ENCODE assay signal across 8 mouse cellular contexts in genomic region chr12:28675121-28675924, GRCm38 (mm10). TPM values are rescaled to one million over a fixed set of nuclear protein-coding genes. Genes with fewer than 3 reads are reported as not detected.
DNase-seq lines count a peak whose midpoint lies in the region; ATAC-seq and TF ChIP-seq lines count a peak whose summit lies in the region.

Gene Adi1 (plus strand): TSS chr12:28675231.

- peak within 1 kb of the TSS; percentile 79 for H3K9ac ChIP-seq in CH12.LX (ENCODE audit: insufficient read depth, low read depth)
- H3K9ac ChIP-seq in forebrain, embryonic 12.5 days, result peak within 1 kb of the TSS; percentile 50
- peak within 1 kb of the TSS; percentile 49 for H3K9ac ChIP-seq in heart, postnatal 0 days (replicated peaks; ENCODE audit: low read depth, low read length)
- peak within 1 kb of the TSS; percentile 69 for H3K9ac ChIP-seq in liver, embryonic 16.5 days (ENCODE audit: low read depth, low read length)
- H3K9ac ChIP-seq in neural tube, embryonic 14.5 days (replicated peaks; ENCODE audit: low read depth, low read length), result peak within 1 kb of the TSS; percentile 58

- TF ChIP-seq RAD21 in CH12.LX (IDR thresholded peaks at IDR 0.05; ENCODE audit: low read depth, low read length), result no peak

- dilution Hi-C loops in CH12.LX (cut with MboI; ENCODE audit: extremely low pct_ligation_motif_present, extremely low pct_unique_long_range_greater_than_20kb, low sequenced_read_pairs), result no loop called here

- H3K9me3 ChIP-seq in CH12.LX (replicated peaks; ENCODE audit: low read length), result no peaks in the 10 kb centered on the region
- H3K9me3 ChIP-seq in forebrain, embryonic 12.5 days, result no peaks in the 10 kb centered on the region
- no peaks in the 10 kb centered on the region for H3K9me3 ChIP-seq in heart, postnatal 0 days (replicated peaks; ENCODE audit: control insufficient read depth, low read length)
- H3K9me3 ChIP-seq in liver, embryonic 16.5 days (replicated peaks; ENCODE audit: control insufficient read depth, low read length), result no peaks in the 10 kb centered on the region
- H3K9me3 ChIP-seq in neural tube, embryonic 14.5 days (ENCODE audit: control insufficient read depth, low read length), result no peaks in the 10 kb centered on the region

- peaks cover 14% of the 10 kb centered on the region for H3K79me2 ChIP-seq in CH12.LX (replicated peaks; ENCODE audit: control insufficient read depth, extremely low read depth, insufficient read depth, poor library complexity, severe bottlenecking)

- no peak for TF ChIP-seq CTCF in CH12.LX (conservative IDR thresholded peaks at IDR 0.05 in 1 of 2, IDR thresholded peaks at IDR 0.05 in 1 of 2; ENCODE audit: low read depth in 2 of 2, low read length in 2 of 2)
- no peak for TF ChIP-seq CTCF in heart, postnatal 0 days (IDR thresholded peaks at IDR 0.05; ENCODE audit: low read depth)

- in situ Hi-C loops in CH12.LX (cut with MboI; ENCODE audit: low pct_ligation_motif_present, low pct_unique_long_range_greater_than_20kb, low sequenced_read_pairs), result no loop called here

- peaks cover 25 to 32% of the 10 kb centered on the region in 2 experiments for H3K36me3 ChIP-seq in CH12.LX (replicated peaks in 1 of 2; ENCODE audit: control insufficient read depth in 1 of 2, insufficient read depth in 1 of 2, low read length in 1 of 2)
- H3K36me3 ChIP-seq in forebrain, embryonic 12.5 days (replicated peaks), result 0 out of 2 replicates have a peak, but pooled peaks cover 6% of the 10 kb centered on the region
- H3K36me3 ChIP-seq in heart, postnatal 0 days (replicated peaks; ENCODE audit: control insufficient read depth, insufficient read depth, low read length), result peaks cover 16% of the 10 kb centered on the region; the same call in 1 of the 2 replicates
- no peaks in the 10 kb centered on the region; the same call in 1 of the 2 replicates for H3K36me3 ChIP-seq in liver, embryonic 16.5 days (ENCODE audit: control insufficient read depth, insufficient read depth)
- no peaks in the 10 kb centered on the region for H3K36me3 ChIP-seq in neural tube, embryonic 14.5 days (ENCODE audit: control insufficient read depth, insufficient read depth, low read length)

- H3K27ac ChIP-seq in CH12.LX (ENCODE audit: insufficient read depth, low read depth), result peak within 1 kb of the TSS; percentile 85
- peak within 1 kb of the TSS; percentile 89 for H3K27ac ChIP-seq in forebrain, embryonic 12.5 days
- H3K27ac ChIP-seq in heart, postnatal 0 days (ENCODE audit: low read depth), result peak within 1 kb of the TSS; percentile 82
- H3K27ac ChIP-seq in liver, embryonic 16.5 days (ENCODE audit: low read length), result peak within 1 kb of the TSS; percentile 85
- peak within 1 kb of the TSS; percentile 87 for H3K27ac ChIP-seq in neural tube, embryonic 14.5 days (ENCODE audit: low read depth, low read length)

- no peaks in the 10 kb centered on the region for H3K27me3 ChIP-seq in CH12.LX (replicated peaks)
- no peaks in the 10 kb centered on the region for H3K27me3 ChIP-seq in forebrain, embryonic 12.5 days
- H3K27me3 ChIP-seq in heart, postnatal 0 days (ENCODE audit: control insufficient read depth, insufficient read depth, low read length), result no peaks in the 10 kb centered on the region
- no peaks in the 10 kb centered on the region for H3K27me3 ChIP-seq in liver, embryonic 16.5 days (ENCODE audit: control insufficient read depth, insufficient read depth, low read depth, low read length)
- no peaks in the 10 kb centered on the region for H3K27me3 ChIP-seq in neural tube, embryonic 14.5 days (ENCODE audit: control insufficient read depth, insufficient read depth, low read length)

- peak; percentile 86 for DNase-seq in CH12.LX (ENCODE audit: extremely low read depth)
- DNase-seq in c-Kit-positive CD71-positive TER-119-negative erythroid progenitor cells, embryonic 14.5 days (ENCODE audit: low read depth), result peak; percentile 66
- peak; percentile 67 for DNase-seq in heart, postnatal 0 days (ENCODE audit: low spot score)
- peak; percentile 89 to 94 for DNase-seq in kidney, postnatal 4 days
- DNase-seq in testis, postnatal 10 days (ENCODE audit: low spot score), result peak; percentile 87

- TF ChIP-seq EP300 in CH12.LX (IDR thresholded peaks at IDR 0.05; ENCODE audit: low read length), result no peak
- no peak for TF ChIP-seq EP300 in heart, postnatal 0 days (IDR thresholded peaks at IDR 0.05; ENCODE audit: low read depth)

- ATAC-seq in forebrain, embryonic 12.5 days (ENCODE audit: low FRiP score), result peak; percentile 96
- ATAC-seq in heart, postnatal 0 days (ENCODE audit: insufficient read depth, low read depth), result peak; percentile 92
- peak; percentile 88 for ATAC-seq in liver, embryonic 16.5 days (ENCODE audit: low read depth)
- ATAC-seq in neural tube, embryonic 14.5 days (ENCODE audit: low read depth), result peak; percentile 99

- TF ChIP-seq POLR2A in CH12.LX (IDR thresholded peaks at IDR 0.05; ENCODE audit: low read depth, low read length), result peak; percentile 65

- H3K4me2 ChIP-seq in CH12.LX (ENCODE audit: insufficient read depth, low read depth, poor library complexity, severe bottlenecking), result peak within 1 kb of the TSS; percentile 64
- H3K4me2 ChIP-seq in forebrain, embryonic 12.5 days, result peak within 1 kb of the TSS; percentile 55
- peak within 1 kb of the TSS; percentile 61 for H3K4me2 ChIP-seq in heart, postnatal 0 days (ENCODE audit: low read depth, low read length)
- H3K4me2 ChIP-seq in liver, embryonic 16.5 days (ENCODE audit: low read depth, low read length), result peak within 1 kb of the TSS; percentile 76
- H3K4me2 ChIP-seq in neural tube, embryonic 14.5 days (ENCODE audit: low read depth, low read length), result peak within 1 kb of the TSS; percentile 56

- peaks cover 0 to 11% of the 10 kb centered on the region in 2 experiments; a peak in 3 of 4 replicates for H3K4me1 ChIP-seq in CH12.LX (ENCODE audit: control insufficient read depth in 1 of 2, insufficient read depth in 2 of 2)
- H3K4me1 ChIP-seq in forebrain, embryonic 12.5 days, result peaks cover 12% of the 10 kb centered on the region
- no peaks in the 10 kb centered on the region for H3K4me1 ChIP-seq in heart, postnatal 0 days (ENCODE audit: control insufficient read depth, insufficient read depth)
- peaks cover 8% of the 10 kb centered on the region for H3K4me1 ChIP-seq in liver, embryonic 16.5 days (ENCODE audit: control insufficient read depth, low read depth, low read length)
- H3K4me1 ChIP-seq in neural tube, embryonic 14.5 days (ENCODE audit: control insufficient read depth, insufficient read depth, low read length), result peaks cover 6% of the 10 kb centered on the region

- WGBS in forebrain, embryonic 12.5 days, result 4% methylated on average over 44 of the region's 53 CpGs
- WGBS in heart, postnatal 0 days, result 2% methylated on average over 53 of the region's 53 CpGs
- WGBS in liver, embryonic 16.5 days (ENCODE audit: insufficient replicate concordance), result 2% methylated on average over 53 of the region's 53 CpGs
- 3% methylated on average over 53 of the region's 53 CpGs for WGBS in neural tube, embryonic 14.5 days

- peak within 1 kb of the TSS; percentile 70 to 85 (median 78) for H3K4me3 ChIP-seq in CH12.LX (replicated peaks in 1 of 3; ENCODE audit: low read depth in 2 of 3, low read length in 2 of 3, poor library complexity in 1 of 3)
- peak within 1 kb of the TSS; percentile 46 for H3K4me3 ChIP-seq in forebrain, embryonic 12.5 days (replicated peaks)
- peak within 1 kb of the TSS; percentile 60 for H3K4me3 ChIP-seq in heart, postnatal 0 days (ENCODE audit: low read depth, low read length)
- peak within 1 kb of the TSS; percentile 77 for H3K4me3 ChIP-seq in liver, embryonic 16.5 days (ENCODE audit: low read depth, low read length)
- peak within 1 kb of the TSS; percentile 47 for H3K4me3 ChIP-seq in neural tube, embryonic 14.5 days (ENCODE audit: low read depth, low read length)

TF ChIP-seq in CH12.LX, 34 proteins besides CTCF, POLR2A, EP300 and RAD21 (continues in another document):
- TF ChIP-seq SIN3A (IDR thresholded peaks at IDR 0.05; ENCODE audit: low read length) (peak; percentile 91), TBP (conservative IDR thresholded peaks at IDR 0.05; ENCODE audit: low read depth, low read length) (no peak; the same call in 1 of the 2 replicates), ZMIZ1 (IDR thresholded peaks at IDR 0.05; ENCODE audit: low read depth, low read length) (0 out of 2 replicates have a peak, but pooled peaks have one; percentile 48), JUND (conservative IDR thresholded peaks at IDR 0.05; ENCODE audit: low read depth, low read length) (no peak), CHD1 (IDR thresholded peaks at IDR 0.05; ENCODE audit: low read depth, low read length) (no peak), ETS1 (conservative IDR thresholded peaks at IDR 0.05; ENCODE audit: low read depth, low read length) (no peak), USF1 (IDR thresholded peaks at IDR 0.05; ENCODE audit: low read depth, low read length) (peak; percentile 31), MAX (IDR thresholded peaks at IDR 0.05; ENCODE audit: low read length) (peak; percentile 84), HCFC1 (IDR thresholded peaks at IDR 0.05; ENCODE audit: low read depth, low read length) (no peak), MEF2A (IDR thresholded peaks at IDR 0.05; ENCODE audit: borderline replicate concordance, low read depth, low read length) (no peak), E2F4 (IDR thresholded peaks at IDR 0.05; ENCODE audit: insufficient replicate concordance, low read depth, low read length) (no peak), ZNF384 (IDR thresholded peaks at IDR 0.05; ENCODE audit: low read depth, low read length) (no peak), NRF1 (IDR thresholded peaks at IDR 0.05; ENCODE audit: low read depth, low read length) (peak; percentile 88), POLR2AphosphoS2 (IDR thresholded peaks at IDR 0.05; ENCODE audit: low read depth, low read length) (peak; percentile 72; the same call in 1 of the 2 replicates), MXI1 (IDR thresholded peaks at IDR 0.05; ENCODE audit: low read depth, low read length) (peak; percentile 92), RCOR1 (conservative IDR thresholded peaks at IDR 0.05; ENCODE audit: low read depth, low read length) (no peak), IRF4 (IDR thresholded peaks at IDR 0.05; ENCODE audit: low read depth, low read length) (no peak), GABPA (IDR thresholded peaks at IDR 0.05; ENCODE audit: insufficient replicate concordance, low read depth, low read length) (no peak), CHD2 (IDR thresholded peaks at IDR 0.05; ENCODE audit: low read length) (no peak)

RNA-seq across cellular contexts. Expression of gene Adi1, which starts in this region (rescaled TPM):
- total RNA-seq in CH12.LX (2012; rRNA removed), result 25.3 and 27.7 TPM in 2 replicates
- total RNA-seq in CH12.LX (2014; rRNA removed), result 32.3 and 37.5 TPM in 2 replicates
- 58.3 and 74.6 TPM in 2 replicates for polyA plus RNA-seq in CH12.LX (2012; ENCODE audit: insufficient read length, low read depth)
- 41.6 and 44.1 TPM in 2 replicates for polyA plus RNA-seq in forebrain, embryonic 12.5 days (2016; fragmentation: Nextera tagmentation; extraction: Ambion mirVana)
- total RNA-seq in heart, postnatal 0 days (2014; rRNA removed; ENCODE audit: low replicate concordance), result 4.4 and 15.8 TPM in 2 replicates
- 37.0 and 38.4 TPM in 2 replicates for polyA plus RNA-seq in heart, postnatal 0 days (2015; fragmentation: Nextera tagmentation; extraction: Ambion mirVana)
- 58.3 and 64.1 TPM in 2 replicates for polyA plus RNA-seq in liver, embryonic 16.5 days (2015; fragmentation: Nextera tagmentation; extraction: Ambion mirVana)
- 25.4 and 26.7 TPM in 2 replicates for polyA plus RNA-seq in neural tube, embryonic 14.5 days (2014; fragmentation: Nextera tagmentation; extraction: Ambion mirVana)

Comparison
In these comparisons a context has a peak if more than half of its experiments do, and no peak if none do; other contexts are left out.
1. Peak in every context shown above with its lines: DNase-seq, ATAC-seq, H3K4me3 ChIP-seq and H3K27ac ChIP-seq.